Mouse (Mus musculus): ENCODE measurements around the gene Olfr1052. TPM values are rescaled to one million over a fixed set of nuclear protein-coding genes. Genes with fewer than 3 reads are reported as not detected.
"Not testable (repeated sequence)": the region's sequence is repeated elsewhere in the genome, so short reads cannot be mapped to it uniquely, and the experiment has no call there.

Gene Olfr1052
- polyA plus RNA-seq (2015; fragmentation: Nextera tagmentation; extraction: Ambion mirVana): not detected in 2 replicates

GRCm38 (mm10) chr2:86292155-86292554 lies at the start of gene Olfr1052:
Gene Olfr1052 (plus strand): TSS chr2:86292455.
- no peak within 1 kb of the TSS for H3K9ac ChIP-seq
- no peak within 1 kb of the TSS for H3K4me2 ChIP-seq
- H3K4me1 ChIP-seq (replicated peaks): no peaks in the 10 kb centered on the region
- no peaks in the 10 kb centered on the region for H3K9me3 ChIP-seq
- no peaks in the 10 kb centered on the region for H3K27me3 ChIP-seq
- no peaks in the 10 kb centered on the region for H3K36me3 ChIP-seq
- H3K4me3 ChIP-seq: no peak within 1 kb of the TSS
- no peak for ATAC-seq (ENCODE audit: low FRiP score, low read depth)
- no peak within 1 kb of the TSS for H3K27ac ChIP-seq (replicated peaks)

GRCm38 (mm10) chr2:86258228-86258627 lies 34.0 kb upstream of the Olfr1052 start, which contains the start of gene Olfr1049:
Gene Olfr1049 (minus strand): TSS chr2:86258328.
- ATAC-seq (ENCODE audit: low FRiP score, low read depth); H3K27me3 ChIP-seq; H3K4me2 ChIP-seq: not testable (repeated sequence)

GRCm38 (mm10) chr2:86278988-86279387 lies 13.3 kb upstream of the Olfr1052 start, which contains the start of gene Olfr1051:
Gene Olfr1051 (minus strand): TSS chr2:86279088.
- not testable (repeated sequence) for H3K27me3 ChIP-seq; H3K9me3 ChIP-seq; ATAC-seq (ENCODE audit: low FRiP score, low read depth); H3K4me1 ChIP-seq (replicated peaks); H3K36me3 ChIP-seq; H3K4me3 ChIP-seq; H3K4me2 ChIP-seq; H3K9ac ChIP-seq; H3K27ac ChIP-seq (replicated peaks)

More at GRCm38 (mm10) chr2:86258228-86258627, 34.0 kb upstream of the Olfr1052 start, which contains the start of gene Olfr1049:
- not testable (repeated sequence) for H3K9ac ChIP-seq; H3K9me3 ChIP-seq; H3K36me3 ChIP-seq; H3K27ac ChIP-seq (replicated peaks); H3K4me1 ChIP-seq (replicated peaks); H3K4me3 ChIP-seq

- 65% methylated on average over 3 of the region's 3 CpGs for WGBS
- no peaks in the 10 kb centered on the region for H3K27me3 ChIP-seq
Observed at GRCm38 (mm10) chr2:86315184-86315583, 22.9 kb downstream of the Olfr1052 start, which contains the start of gene Olfr1053. Gene Olfr1053 (minus strand): TSS chr2:86315284.

GRCm38 (mm10) chr2:86335333-86335732 lies 43.1 kb downstream of the Olfr1052 start, which contains the start of gene Olfr1054:
Gene Olfr1054 (minus strand): TSS chr2:86335433.
- H3K9me3 ChIP-seq: no peaks in the 10 kb centered on the region
- WGBS: 83% methylated on average over 3 of the region's 3 CpGs
- no peaks in the 10 kb centered on the region for H3K27me3 ChIP-seq
- no peak within 1 kb of the TSS for H3K9ac ChIP-seq
- no peaks in the 10 kb centered on the region for H3K36me3 ChIP-seq
- ATAC-seq (ENCODE audit: low FRiP score, low read depth): no peak
- no peak within 1 kb of the TSS for H3K27ac ChIP-seq (replicated peaks)
- no peaks in the 10 kb centered on the region for H3K4me1 ChIP-seq (replicated peaks)
- no peak within 1 kb of the TSS for H3K4me3 ChIP-seq
- H3K4me2 ChIP-seq: no peak within 1 kb of the TSS

More at GRCm38 (mm10) chr2:86315184-86315583, 22.9 kb downstream of the Olfr1052 start, which contains the start of gene Olfr1053:
- no peaks in the 10 kb centered on the region for H3K9me3 ChIP-seq
- H3K9ac ChIP-seq: no peak within 1 kb of the TSS
- no peaks in the 10 kb centered on the region for H3K4me1 ChIP-seq (replicated peaks)
- H3K36me3 ChIP-seq: no peaks in the 10 kb centered on the region
- H3K27ac ChIP-seq (replicated peaks): no peak within 1 kb of the TSS
- no peak within 1 kb of the TSS for H3K4me3 ChIP-seq
- no peak for ATAC-seq (ENCODE audit: low FRiP score, low read depth)
- no peak within 1 kb of the TSS for H3K4me2 ChIP-seq

Other genes with a start within 250 kb of the Olfr1052 start
- gene Olfr1034, start 246.6 kb upstream of the Olfr1052 start, polyA plus RNA-seq (2015; fragmentation: Nextera tagmentation; extraction: Ambion mirVana): not detected in 2 replicates
- gene Olfr1036, start 218.5 kb upstream of the Olfr1052 start, polyA plus RNA-seq (2015; fragmentation: Nextera tagmentation; extraction: Ambion mirVana): not detected in 2 replicates
- gene Olfr1037, start 205.1 kb upstream of the Olfr1052 start, polyA plus RNA-seq (2015; fragmentation: Nextera tagmentation; extraction: Ambion mirVana): not detected in 2 replicates
- not detected in 2 replicates for gene Olfr1039, start 156.5 kb upstream of the Olfr1052 start, polyA plus RNA-seq (2015; fragmentation: Nextera tagmentation; extraction: Ambion mirVana)
- gene Olfr1040, start 145.7 kb upstream of the Olfr1052 start, polyA plus RNA-seq (2015; fragmentation: Nextera tagmentation; extraction: Ambion mirVana): not detected in 2 replicates
- not detected in 2 replicates for gene Olfr1042, start 130.6 kb upstream of the Olfr1052 start, polyA plus RNA-seq (2015; fragmentation: Nextera tagmentation; extraction: Ambion mirVana)
- not detected in 2 replicates for gene Olfr1043, start 124.9 kb upstream of the Olfr1052 start, polyA plus RNA-seq (2015; fragmentation: Nextera tagmentation; extraction: Ambion mirVana)
- gene Olfr1044, start 114.6 kb upstream of the Olfr1052 start, polyA plus RNA-seq (2015; fragmentation: Nextera tagmentation; extraction: Ambion mirVana): not detected in 2 replicates
- gene Olfr52, start 106.8 kb upstream of the Olfr1052 start, polyA plus RNA-seq (2015; fragmentation: Nextera tagmentation; extraction: Ambion mirVana): not detected in 2 replicates
- gene Olfr1045, start 89.4 kb upstream of the Olfr1052 start, polyA plus RNA-seq (2015; fragmentation: Nextera tagmentation; extraction: Ambion mirVana): not detected in 2 replicates
- gene Olfr1046, start 73.1 kb upstream of the Olfr1052 start, polyA plus RNA-seq (2015; fragmentation: Nextera tagmentation; extraction: Ambion mirVana): not detected in 2 replicates
- gene Olfr1047, start 61.1 kb upstream of the Olfr1052 start, polyA plus RNA-seq (2015; fragmentation: Nextera tagmentation; extraction: Ambion mirVana): not detected in 2 replicates
- not detected in 2 replicates for gene Olfr1048, start 52.2 kb upstream of the Olfr1052 start, polyA plus RNA-seq (2015; fragmentation: Nextera tagmentation; extraction: Ambion mirVana)
- gene Olfr1049, start 34.1 kb upstream of the Olfr1052 start, polyA plus RNA-seq (2015; fragmentation: Nextera tagmentation; extraction: Ambion mirVana): not detected in 2 replicates
- gene Olfr1051, start 13.4 kb upstream of the Olfr1052 start, polyA plus RNA-seq (2015; fragmentation: Nextera tagmentation; extraction: Ambion mirVana): not detected in 2 replicates
- not detected in 2 replicates for gene Olfr1053, start 22.8 kb downstream of the Olfr1052 start, polyA plus RNA-seq (2015; fragmentation: Nextera tagmentation; extraction: Ambion mirVana)
- gene Olfr1054, start 43.0 kb downstream of the Olfr1052 start, polyA plus RNA-seq (2015; fragmentation: Nextera tagmentation; extraction: Ambion mirVana): not detected in 2 replicates
- gene Olfr1055, start 57.8 kb downstream of the Olfr1052 start, polyA plus RNA-seq (2015; fragmentation: Nextera tagmentation; extraction: Ambion mirVana): not detected in 2 replicates
- not detected in 2 replicates for gene Olfr1056, start 70.0 kb downstream of the Olfr1052 start, polyA plus RNA-seq (2015; fragmentation: Nextera tagmentation; extraction: Ambion mirVana)
- not detected in 2 replicates for gene Olfr1057, start 85.9 kb downstream of the Olfr1052 start, polyA plus RNA-seq (2015; fragmentation: Nextera tagmentation; extraction: Ambion mirVana)
- not detected in 2 replicates for gene Olfr1058, start 96.1 kb downstream of the Olfr1052 start, polyA plus RNA-seq (2015; fragmentation: Nextera tagmentation; extraction: Ambion mirVana)
- gene Olfr1061, start 121.6 kb downstream of the Olfr1052 start, polyA plus RNA-seq (2015; fragmentation: Nextera tagmentation; extraction: Ambion mirVana): not detected in 2 replicates
- gene Olfr1062, start 134.3 kb downstream of the Olfr1052 start, polyA plus RNA-seq (2015; fragmentation: Nextera tagmentation; extraction: Ambion mirVana): not detected in 2 replicates
- not detected in 2 replicates for gene Olfr1065, start 158.1 kb downstream of the Olfr1052 start, polyA plus RNA-seq (2015; fragmentation: Nextera tagmentation; extraction: Ambion mirVana)
- gene Olfr1066, start 163.8 kb downstream of the Olfr1052 start, polyA plus RNA-seq (2015; fragmentation: Nextera tagmentation; extraction: Ambion mirVana): not detected in 2 replicates
- not detected in 2 replicates for gene Olfr228, start 194.9 kb downstream of the Olfr1052 start, polyA plus RNA-seq (2015; fragmentation: Nextera tagmentation; extraction: Ambion mirVana)
- gene Olfr1076, start 216.0 kb downstream of the Olfr1052 start, polyA plus RNA-seq (2015; fragmentation: Nextera tagmentation; extraction: Ambion mirVana): not detected in 2 replicates